Mouse (Mus musculus) frontal cortex, postnatal 14 days (tissue): Measurements from ENCODE around the gene Ncl.

Experiments
- DNase-seq, 2 experiments: peaks; one replicate each; pipeline ENCODE4 v3.0.0; 2022; ENCODE audit warnings: low spot score in 2 of 2

The Ncl gene

DNA sequence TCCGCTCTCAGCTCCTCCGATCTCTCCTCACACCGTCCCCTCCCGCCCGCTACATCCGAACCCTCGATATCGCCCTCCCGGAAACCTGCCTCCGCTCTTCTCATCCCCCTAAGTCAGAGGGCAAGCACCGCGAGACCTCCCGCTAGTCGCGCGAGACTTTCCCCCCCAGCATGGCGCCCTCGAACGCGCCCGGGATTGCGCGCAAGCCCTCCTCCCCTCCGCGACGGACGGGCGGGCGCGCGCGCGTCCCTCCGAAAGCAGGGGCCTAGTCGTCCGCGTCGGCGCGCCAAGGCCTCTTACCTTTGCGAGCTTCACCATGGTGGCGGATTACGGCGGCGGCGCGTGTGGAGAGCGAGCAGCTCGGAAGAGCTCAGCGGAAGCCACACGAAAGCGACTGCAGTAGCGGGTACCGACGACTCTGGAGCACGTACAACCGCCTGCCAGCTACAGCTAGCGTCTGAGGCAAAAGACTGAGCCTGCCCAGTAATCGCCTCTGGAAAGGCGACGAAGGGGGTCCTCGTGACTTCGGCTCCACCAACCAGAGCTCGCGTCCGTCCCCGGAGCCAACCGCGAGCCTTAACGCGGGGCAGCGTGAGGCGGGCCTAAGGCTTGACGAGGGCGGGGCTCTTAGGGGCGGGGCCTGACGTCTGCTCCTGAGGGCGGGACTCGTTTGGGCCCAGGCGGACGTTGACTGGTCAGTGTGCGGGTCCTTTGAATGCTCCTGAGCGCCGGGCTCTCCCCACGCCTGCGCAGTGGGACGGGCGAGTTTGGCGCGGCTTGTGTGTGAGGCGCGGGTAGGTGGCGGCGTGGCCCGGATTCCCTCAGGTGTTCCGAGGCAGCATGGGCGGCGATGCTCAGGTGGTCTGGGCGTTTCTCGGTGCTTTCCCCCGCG is at the start of gene Ncl:
Ncl (minus strand) TSS at position 495 of the 892 bp plus-strand sequence.
- DNase-seq = peak; percentile 96 to 98

DNA sequence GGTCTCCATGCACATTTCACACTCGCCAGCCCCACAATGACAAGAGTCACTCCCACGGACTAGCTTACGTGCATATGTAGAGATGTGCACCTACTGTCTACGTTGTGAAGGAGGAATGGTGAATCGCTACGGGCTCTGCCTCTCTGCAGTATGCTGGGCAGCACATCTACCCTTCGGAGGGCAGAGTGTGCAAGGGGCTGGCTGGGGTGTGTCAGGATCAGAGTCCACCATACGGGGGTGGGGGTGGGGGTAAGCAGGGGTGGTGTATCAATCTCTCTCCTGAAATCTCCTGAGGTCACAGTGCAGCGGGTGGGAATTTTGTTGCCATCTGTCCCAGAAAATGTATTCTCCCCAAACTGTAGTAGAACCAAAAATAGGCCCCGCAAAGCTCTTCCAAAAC is 49.3 kb upstream of the Ncl start:
- DNase-seq = no peak

DNA sequence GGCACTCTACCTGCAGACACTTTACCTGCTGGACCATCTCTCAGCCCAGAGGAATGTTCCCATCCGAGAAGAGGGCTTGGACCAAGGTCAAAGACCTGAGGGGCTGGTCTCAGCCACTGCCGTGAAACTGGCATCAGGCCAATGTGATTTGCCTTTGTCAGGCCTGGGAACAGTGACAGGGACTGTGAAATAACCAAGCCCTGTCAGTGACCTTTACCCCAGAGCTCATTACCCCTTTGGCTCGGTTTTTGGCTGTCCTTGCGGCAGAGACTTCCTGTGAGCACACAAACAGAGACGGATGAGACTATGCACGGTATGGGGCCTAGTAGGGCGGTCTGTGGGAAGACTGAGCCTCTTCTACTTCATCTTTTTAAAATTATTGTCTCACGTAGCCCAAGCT is 47.7 kb upstream of the Ncl start:
- DNase-seq = no peak

DNA sequence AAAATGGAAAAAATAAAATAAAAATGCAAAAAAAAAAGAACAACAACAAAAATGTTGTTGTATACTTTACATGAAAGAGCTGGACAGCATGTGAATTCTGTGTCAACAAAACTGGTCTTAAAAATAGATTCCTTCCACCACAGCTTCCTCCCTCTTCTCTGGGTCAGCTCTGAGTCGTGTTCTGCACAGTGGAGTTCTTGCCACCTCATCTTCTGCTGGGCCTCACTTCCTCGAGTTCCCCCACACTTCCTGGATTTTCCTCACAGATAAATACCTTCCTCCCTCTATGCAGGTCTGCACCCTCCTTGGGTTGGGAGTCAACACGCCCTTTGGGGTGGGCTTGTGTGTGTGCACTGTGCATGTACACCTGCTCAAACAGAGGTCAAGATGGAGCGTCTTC is 47.1 kb upstream of the Ncl start:
- no peak for DNase-seq

DNA sequence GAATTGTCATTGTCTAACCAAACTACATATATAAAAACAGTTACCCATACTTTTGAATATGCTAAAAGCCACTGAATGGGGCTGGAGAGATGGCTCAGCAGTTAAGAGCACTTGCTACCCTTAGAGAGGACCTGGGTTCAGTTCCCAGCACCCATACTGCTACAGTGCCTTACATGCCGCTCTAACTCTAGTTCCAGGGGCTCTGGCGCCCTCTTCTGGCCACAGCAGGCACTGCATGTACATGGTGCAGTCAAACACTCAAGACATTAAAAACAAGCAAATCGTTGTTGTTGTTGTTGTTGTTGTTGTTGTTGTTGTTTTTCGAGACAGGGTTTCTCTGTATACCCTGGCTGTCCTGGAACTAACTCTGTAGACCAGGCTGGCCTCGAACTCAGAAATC is 45.6 kb upstream of the Ncl start:
- no peak for DNase-seq

DNA sequence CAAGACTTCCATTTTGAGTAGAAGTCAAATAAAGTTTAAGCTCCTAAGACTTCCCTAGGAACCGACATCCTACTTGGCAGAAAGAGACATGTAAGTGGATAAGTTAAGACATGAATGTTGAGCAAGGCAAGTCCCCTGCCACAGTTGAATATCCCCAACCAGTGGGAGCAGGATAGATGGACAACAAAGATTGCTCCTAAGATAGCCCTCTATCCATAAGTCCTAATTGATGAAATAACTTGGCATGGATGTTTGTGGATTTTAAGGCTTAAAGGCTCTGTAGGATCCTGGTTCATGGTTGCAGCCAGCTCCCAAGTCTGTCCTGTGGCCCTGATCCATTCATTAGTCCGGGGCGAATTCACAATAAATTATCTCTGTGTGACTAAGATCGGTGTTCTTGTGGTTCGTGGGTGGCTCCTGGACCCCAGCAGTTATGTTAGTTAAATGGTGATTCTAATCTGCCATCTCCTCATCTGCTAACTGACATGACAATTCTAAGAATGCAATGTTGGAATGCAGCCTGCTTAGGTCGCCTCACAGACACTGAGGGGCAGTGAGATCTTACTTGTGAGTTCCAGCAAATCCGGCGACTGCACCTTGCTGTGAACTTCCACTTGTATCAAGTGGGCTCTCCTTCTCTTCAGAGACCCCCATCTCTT is 41.0 kb upstream of the Ncl start:
- no peak for DNase-seq

DNA sequence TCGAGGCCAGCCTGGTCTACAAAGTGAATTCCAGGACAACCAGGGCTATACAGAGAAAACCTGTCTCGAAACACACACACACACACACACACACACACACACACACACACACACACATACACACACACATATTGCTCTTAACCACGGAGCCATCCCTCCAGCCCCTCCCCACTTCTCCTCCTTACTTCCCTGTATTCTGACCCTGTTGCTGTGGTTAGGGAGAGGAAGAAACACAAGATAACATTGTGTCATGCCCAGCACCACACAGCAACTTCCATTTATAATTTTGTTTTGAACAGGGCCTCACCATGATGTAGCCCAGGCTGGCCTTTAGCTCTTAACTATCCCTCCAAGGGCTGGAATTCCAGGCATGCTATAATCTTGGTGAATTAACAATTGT is 40.1 kb upstream of the Ncl start:
- DNase-seq = no peak

DNA sequence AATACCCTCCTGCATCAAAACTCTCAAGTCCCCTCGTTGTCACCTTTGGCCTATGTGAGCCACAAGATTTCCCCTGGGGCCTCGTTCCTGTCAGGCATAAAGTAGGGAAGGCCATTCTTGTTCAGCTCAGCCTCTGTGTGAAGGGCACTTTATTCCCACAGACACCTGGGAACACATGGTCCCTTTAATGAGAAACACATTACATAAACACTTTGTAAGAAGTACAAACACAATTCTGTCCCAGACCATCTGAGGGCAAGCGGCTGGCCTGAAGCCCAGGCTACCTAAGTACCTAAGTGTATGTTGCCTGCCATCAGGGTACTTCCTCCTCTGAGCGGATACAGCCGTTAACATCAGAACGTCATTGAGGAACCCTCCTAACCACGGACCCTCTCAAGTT is 39.0 kb upstream of the Ncl start:
- DNase-seq = no peak

DNA sequence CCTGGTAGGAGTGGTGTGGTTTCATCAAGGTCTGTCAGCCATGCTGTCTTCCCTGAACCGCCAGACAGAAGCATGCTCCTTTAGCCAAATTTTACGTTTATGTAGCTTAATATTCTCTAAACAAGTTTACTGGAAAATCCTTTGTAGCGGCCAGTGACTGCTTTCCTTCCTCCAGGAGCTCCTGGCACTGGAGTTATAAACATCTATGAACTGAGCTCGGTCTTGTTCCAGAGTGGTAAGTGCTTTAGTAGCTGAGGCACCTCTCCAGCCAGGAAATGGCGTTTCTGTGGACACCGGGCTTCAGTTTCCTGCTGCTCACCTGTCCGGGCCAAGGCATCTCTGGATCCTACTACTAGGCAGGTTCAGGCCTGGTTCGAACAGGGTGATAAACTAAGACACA is 38.4 kb upstream of the Ncl start:
- no peak for DNase-seq

DNA sequence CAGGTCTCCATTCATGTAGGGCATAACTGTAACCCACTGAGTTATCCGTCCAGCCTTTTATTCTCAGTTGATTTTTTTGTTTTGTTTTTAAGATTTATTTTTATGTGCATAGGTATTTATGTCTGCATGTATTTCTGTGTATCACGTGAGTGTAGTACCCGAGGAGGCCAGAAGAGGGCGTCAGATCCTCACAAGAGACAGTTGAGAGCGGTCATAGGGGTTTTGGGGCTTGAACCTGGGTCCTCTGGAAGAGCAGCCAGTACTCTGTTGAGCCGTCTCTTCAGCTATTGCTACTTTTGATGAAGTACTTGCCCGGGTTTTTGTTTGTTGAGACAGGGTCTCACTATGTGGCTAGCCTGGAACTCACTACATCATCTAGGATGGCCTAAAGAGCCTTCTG is 36.7 kb upstream of the Ncl start:
- no peak for DNase-seq

DNA sequence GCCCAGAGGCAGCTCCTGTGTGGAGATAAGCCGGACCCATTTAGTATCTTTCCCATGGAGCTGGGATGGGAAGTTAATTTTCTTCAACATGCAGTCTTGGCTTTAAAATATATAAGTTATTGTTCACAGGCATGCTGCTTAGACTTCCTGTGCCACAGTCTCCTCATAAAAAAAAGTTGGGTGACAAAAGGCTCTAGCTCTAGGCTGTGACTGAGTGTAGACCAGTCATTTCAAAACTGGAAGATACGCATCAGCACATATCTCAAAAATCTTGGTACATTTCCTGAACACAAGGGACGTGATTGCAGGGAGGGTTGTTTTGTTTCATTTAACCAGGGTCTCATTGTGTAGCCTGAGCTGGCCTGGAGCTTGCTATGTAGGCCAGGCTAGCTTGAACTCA is 35.0 kb upstream of the Ncl start:
- DNase-seq = no peak

DNA sequence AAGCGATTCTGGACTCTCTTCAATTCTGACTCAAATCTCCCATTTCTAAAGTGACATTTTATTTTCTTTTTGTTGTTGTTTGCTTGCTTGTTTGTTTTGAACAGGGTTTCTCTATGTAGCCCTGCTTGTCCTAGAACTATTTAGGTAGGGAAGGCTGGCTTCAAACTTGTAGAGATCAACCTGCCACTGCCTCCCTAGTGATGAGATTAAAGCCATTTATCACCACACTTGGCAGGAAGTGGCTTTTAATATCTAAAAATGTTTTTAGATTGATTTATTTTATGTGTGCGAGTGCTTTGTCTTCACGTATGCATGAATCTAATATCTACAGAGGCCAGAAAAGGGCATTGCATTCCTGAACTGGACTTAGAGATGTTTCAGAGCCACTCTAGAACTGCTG is 34.0 kb upstream of the Ncl start:
- DNase-seq = no peak

DNA sequence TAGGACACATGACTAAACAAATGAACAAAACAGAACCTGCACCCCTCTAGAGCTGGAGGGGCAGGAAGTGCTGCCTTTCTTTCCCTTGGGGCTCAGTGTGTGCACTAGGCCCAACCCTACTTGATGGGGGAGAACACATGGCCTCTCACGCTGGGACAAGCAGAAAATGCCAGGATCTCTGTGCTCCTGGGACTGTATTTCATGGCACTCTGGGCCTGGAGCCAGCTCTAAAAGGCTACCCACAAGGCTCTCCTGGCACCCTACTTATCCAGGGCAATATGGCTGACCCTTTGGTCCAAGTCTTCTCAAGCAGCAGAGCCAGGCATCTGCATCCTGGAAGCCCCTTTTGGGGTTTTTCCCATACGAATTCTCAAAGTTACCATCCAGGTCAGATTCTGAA is 32.2 kb upstream of the Ncl start:
- no peak for DNase-seq

DNA sequence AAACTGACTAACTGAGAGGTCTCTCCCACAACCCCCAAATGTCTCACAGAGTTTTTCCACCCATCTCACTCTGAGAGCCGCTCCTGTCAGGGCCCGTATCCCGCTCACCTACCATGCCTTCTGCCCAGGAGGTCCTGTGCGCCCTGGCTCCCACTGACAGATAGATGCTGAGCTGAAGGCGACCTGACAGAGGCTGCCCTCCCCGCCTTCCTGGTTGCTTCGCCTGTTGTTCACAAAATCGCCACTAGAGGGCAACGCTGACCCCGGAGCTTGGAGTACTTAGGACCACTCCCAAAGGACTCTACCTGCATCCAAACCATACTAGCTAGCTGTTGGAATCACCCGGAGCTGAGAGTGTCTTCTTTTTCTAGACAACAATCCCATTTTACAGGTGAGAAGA is 30.0 kb upstream of the Ncl start:
- DNase-seq = peak; percentile 36 to 69

DNA sequence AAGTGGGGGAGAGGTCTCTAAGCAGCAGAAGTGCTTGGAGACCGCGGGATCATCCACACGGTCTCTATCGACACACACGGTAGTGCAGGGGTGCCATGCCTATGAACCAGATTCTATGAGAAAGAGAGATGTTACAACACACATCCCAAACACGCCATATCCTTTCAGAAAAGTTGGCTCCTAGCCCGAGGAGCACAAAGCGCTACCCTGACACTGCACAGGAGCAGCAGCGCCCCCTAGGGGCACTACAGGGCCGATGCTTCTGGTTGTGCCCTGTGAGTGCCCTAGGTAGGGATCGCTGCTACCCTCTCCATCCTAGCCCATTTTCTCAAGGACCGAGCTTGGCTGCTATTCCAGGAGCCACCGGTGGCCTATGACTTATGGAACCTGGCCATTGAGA is 21.8 kb upstream of the Ncl start:
- DNase-seq = no peak

DNA sequence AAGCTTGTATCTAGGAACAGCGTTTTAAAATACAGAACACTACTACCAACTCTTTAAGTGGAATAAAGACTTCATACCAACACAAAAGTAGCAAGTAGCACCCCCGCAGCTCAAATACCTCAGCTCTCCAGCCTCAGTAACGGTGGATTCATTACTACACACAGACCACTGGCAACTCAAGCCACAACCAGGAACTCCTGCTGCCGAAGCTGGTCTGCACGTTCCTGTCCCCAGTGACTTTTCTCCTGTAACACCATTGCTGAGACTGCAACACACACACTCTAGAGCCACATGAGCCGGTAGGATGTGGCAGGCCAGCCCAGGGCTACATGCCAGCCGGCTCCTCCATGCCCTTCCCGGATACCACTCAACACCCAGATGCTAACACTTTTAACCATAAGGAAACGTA is 20.0 kb upstream of the Ncl start:
- DNase-seq = peak in 1 of 2 experiments; percentile 38

DNA sequence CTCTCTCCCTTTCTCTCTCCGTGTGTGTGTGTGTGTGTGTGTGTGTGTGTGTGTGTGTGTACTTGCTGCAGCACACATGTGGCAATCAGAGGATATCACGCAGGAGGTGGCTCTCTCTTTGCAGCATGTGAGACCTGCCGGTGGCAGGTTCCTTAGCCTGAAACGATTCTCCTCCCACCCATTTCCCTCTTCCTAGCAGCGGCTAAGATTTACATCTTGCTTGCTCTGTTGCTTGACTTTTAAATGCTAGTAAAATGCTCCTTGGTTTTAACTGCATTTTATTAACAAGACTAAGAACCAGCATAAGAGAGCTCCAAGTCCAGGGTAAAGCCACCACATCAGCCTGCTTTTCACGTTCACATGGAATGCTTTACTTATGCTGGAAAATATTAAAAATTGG is 19.5 kb upstream of the Ncl start:
- no peak for DNase-seq

DNA sequence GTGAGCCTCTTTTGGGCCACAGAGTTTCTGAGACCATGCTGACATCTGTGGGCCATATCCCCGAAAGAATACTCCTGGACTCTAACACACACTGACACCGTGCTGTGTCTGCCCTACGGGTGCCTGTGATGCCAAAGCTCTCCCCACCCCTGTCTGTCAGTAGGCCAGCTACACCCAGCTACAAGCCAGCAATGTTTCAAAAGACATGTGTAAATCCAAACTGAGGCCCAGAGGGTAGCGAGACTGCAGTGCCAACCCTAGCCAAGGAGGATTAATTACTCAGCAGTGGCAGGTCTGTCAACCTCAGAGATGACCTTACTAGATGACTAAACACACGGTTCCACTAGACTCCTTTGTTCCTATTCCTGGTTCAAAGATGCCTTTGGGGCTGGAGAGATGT is 17.2 kb upstream of the Ncl start:
- DNase-seq = no peak

DNA sequence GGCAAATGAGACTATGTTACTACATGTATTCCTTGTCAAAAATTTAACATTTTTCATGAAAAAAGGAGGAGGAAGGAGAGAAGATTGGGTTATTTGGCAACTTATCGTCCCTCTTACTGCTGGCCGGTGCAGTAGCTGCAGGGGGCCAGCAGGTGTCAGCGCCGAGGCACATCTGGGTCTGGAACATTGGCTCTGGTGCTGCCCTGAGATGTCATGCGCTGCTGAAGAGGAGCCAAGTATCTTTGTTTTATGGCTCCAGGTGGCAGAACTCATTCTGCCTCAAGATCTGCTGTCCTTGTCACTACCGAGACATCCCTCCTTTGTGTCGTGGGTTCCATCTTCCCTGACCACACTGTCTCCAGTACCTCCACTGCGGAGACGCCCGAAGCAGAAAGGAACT is 12.8 kb upstream of the Ncl start:
- peak in 1 of 2 experiments; percentile 50 for DNase-seq

DNA sequence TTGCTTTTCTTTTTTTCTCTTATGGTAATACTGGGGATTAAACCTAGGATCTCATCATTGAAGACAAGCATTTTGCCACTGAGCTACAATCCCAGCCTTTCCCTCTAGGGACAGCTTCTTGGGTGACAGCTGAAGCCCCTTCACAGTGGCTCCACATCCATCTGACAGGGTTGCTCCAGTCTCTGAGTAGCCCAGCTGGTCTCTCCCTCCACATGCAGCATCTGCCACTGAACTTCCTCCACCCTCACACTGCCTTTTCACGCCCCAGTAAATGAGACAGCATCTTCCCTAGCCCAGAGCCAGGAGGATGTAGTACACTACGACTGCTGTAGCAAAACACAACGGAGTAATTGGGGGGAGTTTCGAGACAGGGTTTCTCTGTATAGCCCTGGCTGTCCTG is 8.9 kb upstream of the Ncl start:
- DNase-seq = no peak

DNA sequence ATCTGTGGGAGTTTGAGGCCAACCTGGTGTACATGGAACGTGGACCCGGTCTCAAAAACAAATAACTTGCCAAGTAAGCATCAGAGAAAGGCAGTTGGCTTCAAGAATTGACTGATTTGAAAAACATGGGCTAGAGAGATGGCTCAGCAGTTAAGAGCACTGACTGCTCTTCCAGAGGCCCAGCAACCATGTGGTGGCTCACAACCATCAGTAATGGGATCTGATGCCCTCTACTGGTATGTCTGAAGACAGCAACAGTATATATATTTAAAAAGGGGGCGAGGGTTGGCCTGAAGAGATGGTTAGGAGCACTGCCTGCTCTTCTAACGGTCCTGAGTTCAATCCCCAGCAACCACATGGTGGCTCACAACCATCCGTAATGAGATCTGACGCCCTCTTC is 4.5 kb upstream of the Ncl start:
- DNase-seq = no peak

DNA sequence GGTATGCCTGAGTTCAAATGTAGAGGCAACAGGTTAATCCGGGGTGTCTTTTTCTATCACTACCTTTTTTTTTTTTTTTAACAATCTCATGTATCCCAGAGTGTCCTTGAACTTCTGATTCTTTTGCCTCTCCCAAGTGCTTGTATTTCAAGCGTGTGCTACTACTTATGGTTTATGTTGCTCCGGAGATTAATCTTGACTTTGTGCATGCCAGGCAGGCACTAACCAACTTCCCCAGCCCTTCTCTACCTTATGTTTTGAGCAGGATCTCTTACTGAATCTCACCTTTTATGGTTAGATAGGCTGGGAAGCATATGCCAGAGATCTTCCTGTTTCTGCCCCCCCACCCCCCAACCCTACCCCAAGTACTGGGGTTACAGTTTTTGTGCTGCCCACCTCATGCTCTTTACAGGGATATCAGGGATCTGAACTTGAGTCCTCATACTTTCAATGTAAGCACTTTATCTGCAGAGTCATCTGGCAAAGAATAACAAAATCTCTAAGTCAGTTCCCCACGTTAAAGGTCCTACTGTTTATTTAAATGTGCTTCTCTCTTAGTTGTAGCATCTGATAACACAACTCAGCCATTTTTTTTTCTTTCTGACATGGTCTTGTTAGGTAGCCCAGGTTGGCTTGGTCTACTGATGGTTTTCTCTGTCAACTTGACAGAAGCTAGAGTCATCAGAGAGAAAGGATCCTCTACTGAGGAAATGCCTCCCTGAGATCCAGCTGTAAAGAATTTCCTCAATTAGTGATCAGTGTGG is 2.8 kb upstream of the Ncl start:
- no peak for DNase-seq

DNA sequence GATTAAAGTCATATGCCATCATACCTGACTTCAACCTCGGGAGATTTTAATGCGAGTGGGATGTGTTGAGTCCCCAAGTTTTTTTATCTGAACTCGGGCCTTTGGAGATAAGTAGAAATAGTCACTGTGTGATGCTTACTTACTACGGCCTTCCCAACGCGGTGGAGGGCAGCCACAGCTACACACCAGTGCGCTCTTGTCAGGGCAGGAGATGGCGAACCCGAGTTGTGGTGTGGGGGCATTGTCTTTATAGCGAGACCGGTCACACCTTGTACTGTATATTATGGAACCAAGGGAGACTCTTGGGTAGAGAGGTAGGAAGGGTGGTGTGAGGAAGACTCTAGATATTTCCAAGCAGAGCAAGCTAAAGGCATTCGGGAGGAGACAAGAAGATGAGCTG is 1.2 kb upstream of the Ncl start:
- DNase-seq = no peak
